ENCODE assay signal across 8 mouse cellular contexts in the genomic region with DNA sequence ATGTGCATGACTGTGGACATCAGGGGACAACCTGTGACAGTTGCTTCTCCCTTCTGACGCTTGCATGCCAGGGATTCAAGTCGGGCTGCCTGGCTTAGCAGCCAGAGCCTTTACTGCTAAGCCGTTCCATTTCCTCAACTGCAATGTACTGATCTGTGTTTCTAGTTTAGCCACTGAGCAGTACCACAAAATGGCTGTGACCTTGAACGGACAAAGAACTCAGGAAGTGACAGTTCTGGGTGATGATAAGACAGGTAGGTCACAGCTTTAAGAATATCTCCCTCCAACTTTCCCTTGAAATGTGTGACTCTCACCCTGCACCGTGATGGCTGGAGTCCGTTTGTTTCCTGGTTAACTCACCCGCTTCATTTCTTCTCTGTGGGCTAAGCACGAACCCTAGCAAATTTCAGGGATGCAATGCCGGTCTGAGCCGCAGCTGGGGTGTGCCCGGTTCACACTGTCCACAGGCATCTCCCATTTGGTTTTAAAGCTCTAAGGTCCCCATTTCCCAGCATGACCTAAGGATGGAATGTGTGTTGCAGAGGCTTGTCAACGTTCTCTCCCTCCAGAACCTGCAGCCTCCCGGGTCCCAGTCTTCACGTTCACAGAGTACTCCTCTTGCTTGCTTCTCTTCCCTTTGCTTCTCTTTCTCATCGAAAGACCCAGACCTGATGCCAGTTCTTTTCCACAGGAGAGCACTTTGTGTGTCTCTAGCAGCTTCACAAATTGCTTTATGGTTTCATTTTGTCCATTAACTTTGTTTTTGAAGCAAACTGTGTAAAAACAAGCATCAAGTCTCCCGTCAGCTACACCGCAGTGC. TPM values are rescaled to one million over a fixed set of nuclear protein-coding genes. Genes with fewer than 3 reads are reported as not detected.
A peak's percentile ranks its signal among the peaks of the same experiment; 100 is the strongest.
DNase-seq lines count a peak whose midpoint lies in the region; ATAC-seq and TF ChIP-seq lines count a peak whose summit lies in the region.

No protein-coding gene starts in this region.

- no peaks in the 10 kb centered on the region; the same call in 1 of the 2 replicates for H3K27me3 ChIP-seq in thymus, adult 2 months (ENCODE audit: control insufficient read depth, insufficient read depth, low read length)
- H3K27me3 ChIP-seq in hindbrain, embryonic 14.5 days (ENCODE audit: control insufficient read depth, insufficient read depth, low read length), result no peaks in the 10 kb centered on the region

- WGBS in thymus, adult 2 months, result 33% methylated on average over 17 of the region's 17 CpGs
- 40% methylated on average over 17 of the region's 17 CpGs for WGBS in hindbrain, embryonic 14.5 days
- 31% methylated on average over 17 of the region's 17 CpGs for WGBS in macrophage (ENCODE audit: missing documents)

- no peak for ATAC-seq in hindbrain, embryonic 14.5 days (ENCODE audit: low FRiP score)

- peak overlapping the region; percentile 34; the same call in 1 of the 2 replicates for H3K9ac ChIP-seq in hindbrain, embryonic 14.5 days

- H3K9me3 ChIP-seq in hindbrain, embryonic 14.5 days (ENCODE audit: control insufficient read depth, low read length), result no peaks in the 10 kb centered on the region

- no peaks in the 10 kb centered on the region for H3K79me2 ChIP-seq in macrophage (ENCODE audit: inconsistent target)

- H3K4me2 ChIP-seq in hindbrain, embryonic 14.5 days (replicated peaks), result peak overlapping the region; percentile 55

- peak overlapping the region; percentile 33 for H3K4me3 ChIP-seq in thymus, adult 2 months (ENCODE audit: control insufficient read depth, insufficient read depth, low read length)
- peak overlapping the region; percentile 27 for H3K4me3 ChIP-seq in hindbrain, embryonic 14.5 days (replicated peaks; ENCODE audit: low read length)
- peak overlapping the region; percentile 19; the same call in 1 of the 2 replicates for H3K4me3 ChIP-seq in macrophage (ENCODE audit: inconsistent target)

- no peak overlapping the region for H3K27ac ChIP-seq in thymus, adult 2 months (ENCODE audit: control insufficient read depth, insufficient read depth, low read length)
- H3K27ac ChIP-seq in hindbrain, embryonic 14.5 days, result peak overlapping the region; percentile 24; the same call in 1 of the 2 replicates
- H3K27ac ChIP-seq in macrophage, result no peak overlapping the region

- 0 out of 2 replicates have a peak, but pooled peaks cover 5% of the 10 kb centered on the region for H3K4me1 ChIP-seq in thymus, adult 2 months (replicated peaks; ENCODE audit: control insufficient read depth, insufficient read depth, low read length)
- peaks cover 9% of the 10 kb centered on the region; the same call in 1 of the 2 replicates for H3K4me1 ChIP-seq in hindbrain, embryonic 14.5 days (replicated peaks; ENCODE audit: control insufficient read depth, insufficient read depth, low read length)

- H3K36me3 ChIP-seq in thymus, adult 2 months (ENCODE audit: control insufficient read depth, insufficient read depth, low read length), result no peaks in the 10 kb centered on the region
- no peaks in the 10 kb centered on the region for H3K36me3 ChIP-seq in hindbrain, embryonic 14.5 days (replicated peaks; ENCODE audit: control insufficient read depth, insufficient read depth)
- H3K36me3 ChIP-seq in macrophage (ENCODE audit: inconsistent target), result no peaks in the 10 kb centered on the region

- TF ChIP-seq CTCF in thymus, adult 2 months (IDR thresholded peaks at IDR 0.05; ENCODE audit: borderline replicate concordance, control insufficient read depth, extremely low read depth, insufficient read depth, low read length, poor library complexity), result no peak

- DNase-seq in cerebellum, postnatal 25 days, result peak; percentile 19 to 41
- DNase-seq in cerebellum, adult 9-10 months, result no peak
- peak; percentile 5 for DNase-seq in thymus, adult 2 months
- no peak for DNase-seq in thymus, postnatal 10 days (ENCODE audit: low spot score in 2 of 2)
- DNase-seq in hindbrain, embryonic 14.5 days (ENCODE audit: low spot score), result no peak
- peak; percentile 19 for DNase-seq in thymus, postnatal 4 days
- DNase-seq in adipocyte (ENCODE audit: low spot score), result no peak

- TF ChIP-seq POLR2A in thymus, adult 2 months (IDR thresholded peaks at IDR 0.05; ENCODE audit: control insufficient read depth, extremely low read depth, insufficient read depth, low read length, poor library complexity), result no peak

RNA-seq across cellular contexts. Expression of gene Eea1, which starts 46.2 kb away (rescaled TPM):
- 1.5 TPM in 2 replicates for polyA plus RNA-seq in thymus, adult 2 months (2012; rRNA removed)
- polyA plus RNA-seq in hindbrain, embryonic 14.5 days (2014; fragmentation: Nextera tagmentation; extraction: Ambion mirVana), result 26.3 and 29.3 TPM in 2 replicates
- total RNA-seq in macrophage (2018; cell fraction: chromatin; rRNA removed), result 100 to 1,000 TPM; 191 to 899 (median 305) TPM
- total RNA-seq in macrophage (2018; cell fraction: cytosol; rRNA removed), result 100 to 1,000 TPM in 2 of 26 experiments, 10 to 100 TPM in 24; 44.5 to 117 (median 63.4) TPM
- total RNA-seq in macrophage (2018; cell fraction: nucleus; rRNA removed), result 100 to 1,000 TPM; 106 to 459 (median 215) TPM
- polyA plus RNA-seq in macrophage (2018), result 36.0 to 58.4 TPM (median 45.9 TPM) in 3 replicates

RNA-seq across cellular contexts. Expression of gene Gm33543, which starts 51.5 kb away (rescaled TPM):
- 0.11 and 0.30 TPM in 2 replicates for polyA plus RNA-seq in thymus, adult 2 months (2012; rRNA removed)
- not detected in 2 replicates for polyA plus RNA-seq in hindbrain, embryonic 14.5 days (2014; fragmentation: Nextera tagmentation; extraction: Ambion mirVana)
- total RNA-seq in macrophage (2018; cell fraction: chromatin; rRNA removed), result not detected
- total RNA-seq in macrophage (2018; cell fraction: cytosol; rRNA removed), result not detected
- total RNA-seq in macrophage (2018; cell fraction: nucleus; rRNA removed), result not detected
- polyA plus RNA-seq in macrophage (2018), result not detected in 3 replicates

Comparison
In these comparisons a context has a peak if more than half of its experiments do, and no peak if none do; other contexts are left out.
1. DNase-seq: peak in cerebellum, postnatal 25 days (2 of 2), thymus, adult 2 months (single experiment) and thymus, postnatal 4 days (single experiment); none in cerebellum, adult 9-10 months (single experiment), thymus, postnatal 10 days (0 of 2), hindbrain, embryonic 14.5 days (single experiment) and adipocyte (single experiment).
2. RNA of gene Eea1, which starts 46.2 kb away (polyA plus RNA-seq): 36.0 to 58.4 TPM in macrophage and 26.3 to 29.3 TPM in hindbrain, embryonic 14.5 days; 1.5 TPM in thymus, adult 2 months; every median in the first group is over 10 times any median in the second.
3. Peak in every context shown above with its lines, with median percentiles within 50 percentile points of each other: H3K4me3 ChIP-seq.